Mouse (Mus musculus): Measurements from ENCODE around the gene A930004D18Rik. TPM values are rescaled to one million over a fixed set of nuclear protein-coding genes. Genes with fewer than 3 reads are reported as not detected.

The A930004D18Rik gene
- polyA plus RNA-seq, 1 experiment from 2014 or later, result 11.3 TPM

GRCm38 (mm10) chr2:18016639-18017038 is 20.9 kb downstream of the A930004D18Rik start:
- Histone ChIP-seq H3K4me1 (no peaks in the 10 kb centered on the region), H3K9me3 (no peaks in the 10 kb centered on the region), H3K9ac (no peak overlapping the region), H3K4me2 (no peak overlapping the region), H3K36me3 (no peaks in the 10 kb centered on the region), H3K27ac (no peak overlapping the region), H3K27me3 (replicated peaks) (no peaks in the 10 kb centered on the region), H3K4me3 (replicated peaks) (no peak overlapping the region)
- 88% methylated on average over 1 of the region's 1 CpGs for WGBS
- no peak for ATAC-seq (ENCODE audit: insufficient read depth, low FRiP score, low read depth)

- Histone ChIP-seq H3K4me3 (replicated peaks) (no peak overlapping the region), H3K4me1 (no peaks in the 10 kb centered on the region), H3K4me2 (no peak overlapping the region), H3K36me3 (no peaks in the 10 kb centered on the region), H3K9ac (no peak overlapping the region), H3K27ac (no peak overlapping the region), H3K9me3 (no peaks in the 10 kb centered on the region), H3K27me3 (replicated peaks) (no peaks in the 10 kb centered on the region)
- WGBS, result 62% methylated on average over 3 of the region's 3 CpGs
- no peak for ATAC-seq (ENCODE audit: insufficient read depth, low FRiP score, low read depth)
Measured at GRCm38 (mm10) chr2:18015581-18015980, 22.0 kb downstream of the A930004D18Rik start.

- 91% methylated on average over 3 of the region's 3 CpGs for WGBS
- no peaks in the 10 kb centered on the region for H3K9me3 ChIP-seq
- H3K4me1 ChIP-seq, result no peaks in the 10 kb centered on the region
- no peak overlapping the region for H3K4me3 ChIP-seq (replicated peaks)
- H3K9ac ChIP-seq, result no peak overlapping the region
- H3K4me2 ChIP-seq, result no peak overlapping the region
- H3K27ac ChIP-seq, result no peak overlapping the region
- H3K36me3 ChIP-seq, result no peaks in the 10 kb centered on the region
- ATAC-seq (ENCODE audit: insufficient read depth, low FRiP score, low read depth), result no peak
- H3K27me3 ChIP-seq (replicated peaks), result no peaks in the 10 kb centered on the region
Measured at GRCm38 (mm10) chr2:18012866-18013265, 24.7 kb downstream of the A930004D18Rik start.

GRCm38 (mm10) chr2:18011226-18011625 is 26.3 kb downstream of the A930004D18Rik start:
- no peak overlapping the region for H3K27ac ChIP-seq
- no peak overlapping the region for H3K4me3 ChIP-seq (replicated peaks)
- ATAC-seq (ENCODE audit: insufficient read depth, low FRiP score, low read depth), result no peak
- no peak overlapping the region for H3K9ac ChIP-seq
- H3K27me3 ChIP-seq (replicated peaks), result no peaks in the 10 kb centered on the region
- H3K36me3 ChIP-seq, result no peaks in the 10 kb centered on the region
- WGBS, result 79% methylated on average over 6 of the region's 6 CpGs
- H3K4me1 ChIP-seq, result no peaks in the 10 kb centered on the region
- H3K9me3 ChIP-seq, result no peaks in the 10 kb centered on the region
- no peak overlapping the region for H3K4me2 ChIP-seq

GRCm38 (mm10) chr2:18005137-18005536 is 32.4 kb downstream of the A930004D18Rik start:
- Histone ChIP-seq H3K4me3 (replicated peaks) (no peak overlapping the region), H3K9ac (no peak overlapping the region), H3K4me1 (0 out of 2 replicates have a peak, but pooled peaks cover 4% of the 10 kb centered on the region), H3K27me3 (replicated peaks) (no peaks in the 10 kb centered on the region), H3K27ac (peak overlapping the region; percentile 26; the same call in 1 of the 2 replicates), H3K4me2 (no peak overlapping the region), H3K9me3 (no peaks in the 10 kb centered on the region), H3K36me3 (no peaks in the 10 kb centered on the region)
- ATAC-seq (ENCODE audit: insufficient read depth, low FRiP score, low read depth), result no peak
- 32% methylated on average over 8 of the region's 8 CpGs for WGBS

- ATAC-seq (ENCODE audit: insufficient read depth, low FRiP score, low read depth), result no peak
- Histone ChIP-seq H3K27ac (no peak overlapping the region), H3K36me3 (no peaks in the 10 kb centered on the region)
Measured at GRCm38 (mm10) chr2:18004286-18004685, 33.3 kb downstream of the A930004D18Rik start.

GRCm38 (mm10) chr2:18002306-18002705 is 35.2 kb downstream of the A930004D18Rik start:
- Histone ChIP-seq H3K4me1 (0 out of 2 replicates have a peak, but pooled peaks cover 4% of the 10 kb centered on the region), H3K4me3 (replicated peaks) (no peak overlapping the region), H3K4me2 (no peak overlapping the region), H3K27me3 (replicated peaks) (no peaks in the 10 kb centered on the region), H3K27ac (no peak overlapping the region), H3K9me3 (no peaks in the 10 kb centered on the region), H3K36me3 (no peaks in the 10 kb centered on the region), H3K9ac (no peak overlapping the region)
- ATAC-seq (ENCODE audit: insufficient read depth, low FRiP score, low read depth), result no peak
- WGBS, result 92% methylated on average over 3 of the region's 3 CpGs

More at GRCm38 (mm10) chr2:18004286-18004685, 33.3 kb downstream of the A930004D18Rik start:
- H3K4me2 ChIP-seq, result no peak overlapping the region
- H3K9me3 ChIP-seq, result no peaks in the 10 kb centered on the region
- H3K4me3 ChIP-seq (replicated peaks), result no peak overlapping the region
- 59% methylated on average over 4 of the region's 4 CpGs for WGBS
- H3K4me1 ChIP-seq, result 0 out of 2 replicates have a peak, but pooled peaks cover 4% of the 10 kb centered on the region
- no peaks in the 10 kb centered on the region for H3K27me3 ChIP-seq (replicated peaks)
- H3K9ac ChIP-seq, result no peak overlapping the region

- Histone ChIP-seq H3K36me3 (no peaks in the 10 kb centered on the region), H3K4me3 (replicated peaks) (no peak within 1 kb of the TSS), H3K27ac (no peak within 1 kb of the TSS), H3K4me2 (no peak within 1 kb of the TSS), H3K9me3 (no peaks in the 10 kb centered on the region), H3K27me3 (replicated peaks) (no peaks in the 10 kb centered on the region), H3K4me1 (0 out of 2 replicates have a peak, but pooled peaks cover 2% of the 10 kb centered on the region), H3K9ac (no peak within 1 kb of the TSS)
- no peak for ATAC-seq (ENCODE audit: insufficient read depth, low FRiP score, low read depth)
Measured at GRCm38 (mm10) chr2:17996858-17997257, 40.7 kb downstream of the A930004D18Rik start, which contains the start of gene H2al2a. TSS of gene H2al2a (minus strand) at chr2:17996958.

- ATAC-seq (ENCODE audit: insufficient read depth, low FRiP score, low read depth), result no peak
- H3K4me1 ChIP-seq, result no peaks in the 10 kb centered on the region
- H3K27ac ChIP-seq, result no peak overlapping the region
- H3K9me3 ChIP-seq, result no peaks in the 10 kb centered on the region
- H3K27me3 ChIP-seq (replicated peaks), result no peaks in the 10 kb centered on the region
- H3K9ac ChIP-seq, result no peak overlapping the region
- no peaks in the 10 kb centered on the region for H3K36me3 ChIP-seq
- no peak overlapping the region for H3K4me2 ChIP-seq
- H3K4me3 ChIP-seq (replicated peaks), result no peak overlapping the region
Measured at GRCm38 (mm10) chr2:17989562-17989961, 48.0 kb downstream of the A930004D18Rik start.

GRCm38 (mm10) chr2:17989115-17989514 is 48.4 kb downstream of the A930004D18Rik start:
- Histone ChIP-seq H3K4me3 (replicated peaks) (no peak overlapping the region), H3K27me3 (replicated peaks) (no peaks in the 10 kb centered on the region), H3K27ac (no peak overlapping the region), H3K36me3 (no peaks in the 10 kb centered on the region), H3K9me3 (no peaks in the 10 kb centered on the region), H3K4me2 (no peak overlapping the region), H3K9ac (no peak overlapping the region), H3K4me1 (no peaks in the 10 kb centered on the region)
- WGBS, result 78% methylated on average over 3 of the region's 3 CpGs
- ATAC-seq (ENCODE audit: insufficient read depth, low FRiP score, low read depth), result no peak

GRCm38 (mm10) chr2:17986694-17987093 is 50.8 kb downstream of the A930004D18Rik start:
- WGBS, result 77% methylated on average over 3 of the region's 3 CpGs
- Histone ChIP-seq H3K9ac (no peak overlapping the region), H3K9me3 (no peaks in the 10 kb centered on the region), H3K27me3 (replicated peaks) (no peaks in the 10 kb centered on the region), H3K4me1 (no peaks in the 10 kb centered on the region), H3K4me3 (replicated peaks) (no peak overlapping the region), H3K36me3 (no peaks in the 10 kb centered on the region), H3K27ac (no peak overlapping the region), H3K4me2 (no peak overlapping the region)
- ATAC-seq (ENCODE audit: insufficient read depth, low FRiP score, low read depth), result no peak; the same call in 1 of the 2 replicates

GRCm38 (mm10) chr2:17984774-17985173 is 52.8 kb downstream of the A930004D18Rik start:
- Histone ChIP-seq H3K9me3 (no peaks in the 10 kb centered on the region), H3K27ac (no peak overlapping the region), H3K4me2 (no peak overlapping the region), H3K9ac (no peak overlapping the region), H3K27me3 (replicated peaks) (no peaks in the 10 kb centered on the region), H3K4me1 (no peaks in the 10 kb centered on the region), H3K4me3 (replicated peaks) (no peak overlapping the region), H3K36me3 (no peaks in the 10 kb centered on the region)
- 94% methylated on average over 3 of the region's 3 CpGs for WGBS
- no peak for ATAC-seq (ENCODE audit: insufficient read depth, low FRiP score, low read depth)

- Histone ChIP-seq H3K9me3 (no peaks in the 10 kb centered on the region), H3K9ac (no peak overlapping the region), H3K27me3 (replicated peaks) (no peaks in the 10 kb centered on the region), H3K4me2 (no peak overlapping the region), H3K27ac (no peak overlapping the region), H3K4me1 (no peaks in the 10 kb centered on the region), H3K36me3 (no peaks in the 10 kb centered on the region), H3K4me3 (replicated peaks) (no peak overlapping the region)
- 87% methylated on average over 1 of the region's 1 CpGs for WGBS
- no peak for ATAC-seq (ENCODE audit: insufficient read depth, low FRiP score, low read depth)
Measured at GRCm38 (mm10) chr2:17982747-17983146, 54.8 kb downstream of the A930004D18Rik start.

All from stomach, embryonic 15.5 days (tissue).